In genomic region chr17:66925611-66926010, GRCm38 (mm10) we compare ENCODE assay signal across 16 mouse cellular contexts.
"Had no signal": no experiment of that assay in that cellular context is flagged by ENCODE, and none has a peak within 500 bp of the region (broad histone marks: within the 10 kb centered on the region; RNA-seq: fewer than 3 reads in every experiment).

No protein-coding gene starts in this region.

- DNase-seq: retina, postnatal 1 day; right cerebral cortex, adult 18-20 months; right cerebral cortex, postnatal 14 days; right cerebral cortex, postnatal 25 days; right cerebral cortex, postnatal 4 days; spleen, adult 18-20 months; thymus, adult 18-20 months; thymus, adult 2 months; thymus, postnatal 25 days; thymus, postnatal 36 days; thymus, postnatal 4 days had no signal

- H3K4me3 ChIP-seq: neural tube, embryonic 12.5 days; neural tube, embryonic 13.5 days; neural tube, embryonic 15.5 days; stomach, embryonic 15.5 days had no signal

- H3K27ac ChIP-seq: neural tube, embryonic 12.5 days; neural tube, embryonic 13.5 days; neural tube, embryonic 15.5 days; stomach, embryonic 15.5 days; stomach, postnatal 0 days had no signal

- H3K4me1 ChIP-seq: neural tube, embryonic 12.5 days; neural tube, embryonic 13.5 days; neural tube, embryonic 15.5 days; stomach, embryonic 15.5 days had no signal
